Mouse (Mus musculus): ENCODE measurements around the gene Gm15737. TPM values are rescaled to one million over a fixed set of nuclear protein-coding genes. Genes with fewer than 3 reads are reported as not detected.
A peak's percentile ranks its signal among the peaks of the same experiment; 100 is the strongest.

Gm15737 gene
- polyA plus RNA-seq, 2 experiments, result 0.01 to 0.10 TPM

- no peaks in the 10 kb centered on the region for H3K9me3 ChIP-seq (ENCODE audit: control insufficient read depth, low read length)
- DNase-seq (ENCODE audit: low spot score), result peak; percentile 20
- ATAC-seq (ENCODE audit: low FRiP score, low read depth), result no peak
- 24% methylated on average over 4 of the region's 4 CpGs for WGBS
- H3K4me2 ChIP-seq (replicated peaks; ENCODE audit: low read depth, low read length, severe bottlenecking), result no peak overlapping the region
- no peaks in the 10 kb centered on the region for H3K27me3 ChIP-seq (ENCODE audit: control insufficient read depth, insufficient read depth, low read length)
- no peak for TF ChIP-seq POLR2A (IDR thresholded peaks at IDR 0.05; ENCODE audit: borderline replicate concordance, extremely low read depth, insufficient read depth, insufficient read length)
- H3K9ac ChIP-seq (ENCODE audit: low read depth, low read length, severe bottlenecking), result no peak overlapping the region
- no peak overlapping the region for H3K4me3 ChIP-seq (replicated peaks; ENCODE audit: low read length)
- H3K4me1 ChIP-seq (ENCODE audit: control insufficient read depth, insufficient read depth, low read length), result peaks cover 19% of the 10 kb centered on the region
- H3K36me3 ChIP-seq (ENCODE audit: control insufficient read depth, insufficient read depth, low read length), result no peaks in the 10 kb centered on the region; the same call in 1 of the 2 replicates
- H3K27ac ChIP-seq (replicated peaks; ENCODE audit: low read depth, low read length), result no peak overlapping the region
These were observed 52.7 kb downstream of the Gm15737 start for GRCm38 (mm10) chr6:92921843-92922242.

GRCm38 (mm10) chr6:92924536-92924935, 55.4 kb downstream of the Gm15737 start:
- H3K9me3 ChIP-seq (ENCODE audit: control insufficient read depth, low read length), result no peaks in the 10 kb centered on the region
- ATAC-seq (ENCODE audit: low FRiP score, low read depth) (0 out of 2 replicates have a peak, but pooled peaks have one; percentile 15), DNase-seq (ENCODE audit: low spot score) (peak; percentile 41)
- no peaks in the 10 kb centered on the region for H3K27me3 ChIP-seq (ENCODE audit: control insufficient read depth, insufficient read depth, low read length)
- H3K4me2 ChIP-seq (replicated peaks; ENCODE audit: low read depth, low read length, severe bottlenecking), result no peak overlapping the region
- 36% methylated on average over 8 of the region's 8 CpGs for whole genome bisulfite sequencing
- H3K27ac ChIP-seq (replicated peaks; ENCODE audit: low read depth, low read length), result no peak overlapping the region
- H3K4me1 ChIP-seq (ENCODE audit: control insufficient read depth, insufficient read depth, low read length), result peaks cover 19% of the 10 kb centered on the region
- no peak overlapping the region for H3K4me3 ChIP-seq (replicated peaks; ENCODE audit: low read length)
- TF ChIP-seq POLR2A (IDR thresholded peaks at IDR 0.05; ENCODE audit: borderline replicate concordance, extremely low read depth, insufficient read depth, insufficient read length), result no peak
- no peak overlapping the region for H3K9ac ChIP-seq (ENCODE audit: low read depth, low read length, severe bottlenecking)
- peaks cover 5% of the 10 kb centered on the region for H3K36me3 ChIP-seq (ENCODE audit: control insufficient read depth, insufficient read depth, low read length)

GRCm38 (mm10) chr6:92928261-92928660, 59.1 kb downstream of the Gm15737 start:
- 81% methylated on average over 5 of the region's 5 CpGs for WGBS
- peaks cover 8% of the 10 kb centered on the region for H3K36me3 ChIP-seq (ENCODE audit: control insufficient read depth, insufficient read depth, low read length)
- DNase-seq (ENCODE audit: low spot score) (no peak), ATAC-seq (ENCODE audit: low FRiP score, low read depth) (no peak)
- no peak for TF ChIP-seq POLR2A (IDR thresholded peaks at IDR 0.05; ENCODE audit: borderline replicate concordance, extremely low read depth, insufficient read depth, insufficient read length)
- no peak overlapping the region for H3K4me3 ChIP-seq (replicated peaks; ENCODE audit: low read length)
- H3K4me2 ChIP-seq (replicated peaks; ENCODE audit: low read depth, low read length, severe bottlenecking), result no peak overlapping the region
- peaks cover 6% of the 10 kb centered on the region for H3K4me1 ChIP-seq (ENCODE audit: control insufficient read depth, insufficient read depth, low read length)
- no peaks in the 10 kb centered on the region for H3K27me3 ChIP-seq (ENCODE audit: control insufficient read depth, insufficient read depth, low read length)
- H3K9ac ChIP-seq (ENCODE audit: low read depth, low read length, severe bottlenecking), result no peak overlapping the region
- no peaks in the 10 kb centered on the region for H3K9me3 ChIP-seq (ENCODE audit: control insufficient read depth, low read length)
- no peak overlapping the region for H3K27ac ChIP-seq (replicated peaks; ENCODE audit: low read depth, low read length)

Other genes starting within 250 kb of the Gm15737 start
- 5.5 and 6.4 TPM in 2 replicates for gene Prickle2, start 163.2 kb upstream of the Gm15737 start, polyA plus RNA-seq (2012; rRNA removed)
- 8.0 and 8.4 TPM in 2 replicates for gene Prickle2, start 163.2 kb upstream of the Gm15737 start, polyA plus RNA-seq (2014; fragmentation: Nextera tagmentation; extraction: Ambion mirVana)
- 0.06 and 0.10 TPM in 2 replicates for gene A730049H05Rik, start 52.9 kb upstream of the Gm15737 start, polyA plus RNA-seq (2012; rRNA removed)
- 0.54 and 0.63 TPM in 2 replicates for gene A730049H05Rik, start 52.9 kb upstream of the Gm15737 start, polyA plus RNA-seq (2014; fragmentation: Nextera tagmentation; extraction: Ambion mirVana)
- gene Adamts9, start 74.1 kb downstream of the Gm15737 start, polyA plus RNA-seq (2012; rRNA removed), result 21.2 and 23.0 TPM in 2 replicates
- 8.9 and 10.6 TPM in 2 replicates for gene Adamts9, start 74.1 kb downstream of the Gm15737 start, polyA plus RNA-seq (2014; fragmentation: Nextera tagmentation; extraction: Ambion mirVana)